Mouse (Mus musculus): Measurements from ENCODE around the gene Nr5a2.

Gene Nr5a2

DNA sequence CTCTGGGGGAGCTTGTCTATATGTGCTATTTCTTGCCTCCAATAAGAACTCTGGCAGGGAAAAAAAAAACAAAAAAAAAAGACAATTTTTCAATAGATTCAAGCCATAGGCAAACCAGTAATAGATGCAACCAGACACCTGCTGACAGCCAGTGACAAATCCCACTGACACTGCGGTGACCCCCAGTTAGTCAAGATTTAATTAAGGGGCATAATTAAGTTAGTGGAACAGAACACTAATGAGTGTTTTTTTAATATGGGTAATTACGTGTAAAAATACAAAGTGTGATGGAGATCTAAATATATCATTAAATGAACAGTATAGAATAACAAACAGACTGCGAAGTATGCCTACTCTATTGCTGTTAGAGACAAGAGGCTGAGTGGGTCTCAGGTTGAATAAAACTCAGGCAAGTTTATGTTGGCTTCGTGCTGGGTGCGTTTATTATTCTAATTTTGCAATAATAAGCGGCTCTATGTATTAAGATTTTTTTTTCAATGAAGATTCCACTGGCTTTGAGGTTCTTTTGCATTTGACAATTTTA, 50.7 kb downstream of the Nr5a2 start:
- DNase-seq = no peak

DNA sequence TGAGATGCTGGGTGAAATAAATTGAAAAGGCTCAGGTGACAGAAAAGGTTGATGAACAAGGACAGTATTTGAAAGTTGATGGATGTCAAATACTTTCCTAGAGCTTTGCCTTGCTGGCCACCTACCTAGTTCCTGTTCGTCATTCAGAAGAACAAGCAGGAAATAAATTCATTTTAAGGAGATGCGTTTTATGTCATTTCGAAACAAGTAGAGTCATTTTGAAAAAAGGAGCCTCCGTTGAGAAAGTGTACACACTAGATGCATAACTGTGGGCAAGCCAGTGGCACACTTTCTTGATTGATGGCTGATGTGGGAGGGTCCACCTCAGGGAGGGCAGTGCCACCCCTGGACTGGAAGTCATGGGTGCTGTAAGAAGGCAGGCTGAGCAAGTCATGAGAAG, 62.1 kb downstream of the Nr5a2 start:
- no peak for DNase-seq

DNA sequence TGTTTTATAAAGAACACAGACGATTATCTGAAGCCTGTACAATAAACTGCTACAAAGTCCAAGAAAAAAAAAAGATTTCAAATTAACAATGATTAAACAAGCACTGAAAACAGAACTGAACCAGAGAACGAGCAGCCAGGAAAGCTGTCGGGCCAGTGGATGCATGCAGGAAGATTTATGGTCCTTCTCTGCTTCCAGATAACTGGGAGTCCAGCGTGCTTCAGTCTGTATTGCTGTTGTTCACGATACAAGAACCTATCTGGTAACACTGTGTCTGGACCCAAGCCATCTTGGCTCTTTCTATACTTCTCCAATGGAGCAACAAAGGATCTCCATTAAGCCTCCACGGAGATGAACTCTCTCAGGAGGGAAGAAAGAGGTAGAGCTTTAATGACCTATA, 63.9 kb downstream of the Nr5a2 start:
- peak; percentile 13 for DNase-seq

DNA sequence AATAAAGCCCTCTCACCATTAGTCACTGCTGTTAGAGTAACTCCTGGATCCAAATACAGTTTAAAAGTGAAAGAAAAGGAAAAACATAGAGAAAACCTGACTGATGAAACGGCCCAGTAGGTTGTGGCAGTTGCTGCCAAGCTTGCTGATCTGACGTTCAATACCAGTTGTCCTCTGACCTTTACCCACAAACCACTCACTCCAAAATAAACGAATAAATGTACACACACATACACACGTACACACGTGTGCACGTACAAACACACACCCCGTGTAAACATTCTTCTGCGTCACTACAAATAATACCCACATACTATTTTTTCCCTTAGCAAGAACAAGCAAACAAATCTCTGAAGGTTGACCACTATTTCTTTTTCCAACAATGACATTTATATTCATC, 64.4 kb downstream of the Nr5a2 start:
- DNase-seq = no peak

DNA sequence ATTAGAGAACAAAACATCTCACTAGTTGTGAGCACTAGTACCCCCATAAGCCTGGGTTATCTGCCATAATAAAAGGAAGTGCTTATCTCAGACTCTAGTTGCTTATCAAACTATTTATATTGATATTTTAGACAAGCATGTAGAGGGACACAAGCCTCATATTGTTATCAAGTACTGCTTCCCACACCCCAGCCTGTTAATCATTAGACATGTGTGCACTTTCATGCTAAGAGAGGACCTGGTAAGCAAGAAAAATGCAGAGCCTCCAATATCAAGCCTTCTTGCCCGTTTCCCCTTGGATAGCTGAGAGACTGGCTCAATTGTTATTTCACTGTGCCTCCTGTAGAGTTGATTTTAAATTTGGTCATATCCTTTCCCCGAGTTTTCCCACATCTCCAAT, 65.5 kb downstream of the Nr5a2 start:
- DNase-seq = no peak

DNA sequence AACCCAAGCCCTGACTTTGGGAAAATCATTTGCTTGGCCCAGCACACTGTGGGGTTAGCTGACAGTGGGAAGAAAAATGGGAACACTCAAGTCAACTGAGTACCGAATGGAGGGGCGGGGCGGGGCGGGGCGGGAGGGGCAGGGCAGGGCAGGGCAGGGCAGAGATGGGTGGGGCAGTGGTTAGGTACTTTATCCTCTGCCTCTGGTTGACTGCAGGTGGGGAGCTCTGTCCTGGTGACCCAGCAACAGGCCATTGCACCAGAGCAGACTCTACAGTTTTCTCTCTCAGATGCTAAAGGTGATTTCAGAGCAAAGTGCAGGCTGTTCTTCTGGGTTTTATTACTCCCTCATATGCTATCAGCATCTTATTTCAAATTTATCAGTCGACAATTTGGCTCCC, 67.1 kb downstream of the Nr5a2 start:
- no peak for DNase-seq

DNA sequence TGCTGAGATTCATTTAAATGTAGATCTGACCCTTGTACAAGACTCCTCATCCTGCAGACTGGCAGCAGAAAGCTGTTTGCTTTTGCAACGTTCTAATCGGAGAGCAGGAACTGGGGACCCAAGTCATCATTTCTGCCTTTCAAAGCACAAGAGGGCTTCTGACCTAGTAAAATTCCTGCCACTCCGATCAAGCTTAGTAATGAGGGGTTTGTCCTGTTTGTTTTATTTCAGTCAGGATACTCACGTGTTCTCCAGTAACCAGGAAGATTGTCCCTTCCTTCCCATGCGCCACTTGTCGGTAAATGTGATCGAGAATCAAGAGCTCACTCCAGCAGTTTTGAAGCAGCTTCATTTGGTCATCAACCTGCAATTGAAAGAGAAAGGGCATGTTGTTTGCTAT, 69.8 kb downstream of the Nr5a2 start:
- DNase-seq = no peak

DNA sequence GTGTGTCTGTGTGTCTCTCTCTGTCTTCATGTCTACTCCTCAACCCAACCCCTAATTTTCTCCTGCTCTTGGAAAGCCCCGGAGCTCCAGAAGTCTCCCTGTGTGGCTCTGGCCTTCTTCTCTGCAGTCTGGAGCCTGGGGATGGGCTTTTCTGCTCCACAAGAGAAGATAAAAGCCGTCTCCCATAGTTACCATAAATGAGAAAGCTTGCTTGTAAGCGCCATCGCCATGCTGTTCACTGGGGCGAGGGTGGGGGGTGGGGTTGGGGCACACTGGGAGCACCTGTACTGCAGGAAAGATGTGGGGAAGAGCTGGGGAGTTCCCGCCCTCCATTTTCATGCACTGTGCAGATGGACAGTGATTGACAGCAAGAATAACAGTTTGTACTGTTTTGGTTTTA, 71.5 kb downstream of the Nr5a2 start:
- DNase-seq = no peak

DNA sequence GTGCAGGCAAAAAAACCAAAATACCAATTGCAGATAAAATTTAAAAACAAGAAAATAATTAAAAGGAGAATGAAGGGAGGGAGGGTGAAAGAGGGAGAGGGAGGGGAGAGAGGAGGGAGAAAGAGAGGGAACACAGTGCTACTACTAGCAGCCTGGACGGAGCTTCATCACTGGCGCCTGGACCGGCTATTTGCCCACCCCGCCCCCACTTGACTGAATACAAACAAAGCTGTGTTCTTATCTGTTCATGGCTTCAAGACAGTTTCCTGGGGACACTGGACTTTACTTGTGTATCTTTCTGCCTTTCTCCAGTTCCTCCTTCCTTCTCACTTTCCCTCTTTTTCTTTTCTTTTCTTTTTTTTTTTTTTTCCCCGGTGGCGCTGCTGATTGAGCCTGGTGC, 73.6 kb downstream of the Nr5a2 start:
- DNase-seq = no peak

DNA sequence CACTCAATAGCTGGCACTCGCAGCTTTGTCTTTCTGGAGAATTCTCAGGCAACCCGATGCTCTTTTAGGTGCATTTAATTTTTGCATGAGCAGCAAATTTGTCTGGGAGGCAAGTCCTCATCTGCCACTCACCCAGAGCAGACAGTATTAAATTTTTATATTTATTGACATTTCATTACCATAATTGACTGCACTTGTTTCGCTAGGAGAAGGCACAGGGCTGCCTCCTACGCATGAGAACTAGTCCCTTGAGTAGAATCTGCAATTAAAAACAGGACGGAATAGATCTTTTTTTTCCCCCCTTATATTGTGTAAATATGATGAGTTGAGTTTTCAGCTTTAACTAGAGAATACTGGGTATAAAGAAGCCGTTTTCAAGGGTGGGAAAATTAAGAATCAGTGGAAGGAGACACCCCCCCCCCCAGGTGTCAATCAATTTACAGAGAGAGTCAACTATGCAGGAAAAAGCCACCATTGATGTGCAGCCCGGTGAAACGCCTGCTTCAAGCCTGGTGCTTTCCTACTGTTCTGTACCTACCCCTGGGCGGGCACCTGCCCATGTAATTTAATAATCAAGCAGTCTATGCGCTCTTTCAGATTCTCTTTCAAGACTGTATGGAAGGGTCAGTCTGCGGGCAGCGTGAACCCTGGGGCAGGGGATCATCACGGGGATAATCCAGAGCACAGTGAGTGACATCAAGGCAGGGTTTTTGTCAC, 76.6 kb downstream of the Nr5a2 start:
- no peak for DNase-seq

DNA sequence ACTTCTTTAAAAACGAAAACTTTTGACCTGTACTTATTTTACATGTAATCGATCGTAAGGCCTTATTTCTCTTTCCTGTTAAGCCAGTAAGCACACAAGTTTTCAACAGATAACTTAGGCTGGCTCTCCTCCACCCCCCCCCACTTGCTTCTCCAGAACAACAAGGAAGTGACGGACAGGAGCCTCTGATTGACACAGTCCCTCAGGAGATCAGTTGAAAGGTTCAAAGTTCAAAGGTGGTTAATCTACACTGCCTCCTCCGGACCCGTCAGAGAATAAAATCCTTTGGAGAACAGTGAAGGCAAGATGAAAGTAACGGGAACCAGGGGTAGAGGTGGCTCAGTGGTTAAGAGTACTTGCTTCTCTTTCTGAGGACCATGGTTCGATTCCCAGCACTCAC, 80.0 kb downstream of the Nr5a2 start:
- no peak for DNase-seq

DNA sequence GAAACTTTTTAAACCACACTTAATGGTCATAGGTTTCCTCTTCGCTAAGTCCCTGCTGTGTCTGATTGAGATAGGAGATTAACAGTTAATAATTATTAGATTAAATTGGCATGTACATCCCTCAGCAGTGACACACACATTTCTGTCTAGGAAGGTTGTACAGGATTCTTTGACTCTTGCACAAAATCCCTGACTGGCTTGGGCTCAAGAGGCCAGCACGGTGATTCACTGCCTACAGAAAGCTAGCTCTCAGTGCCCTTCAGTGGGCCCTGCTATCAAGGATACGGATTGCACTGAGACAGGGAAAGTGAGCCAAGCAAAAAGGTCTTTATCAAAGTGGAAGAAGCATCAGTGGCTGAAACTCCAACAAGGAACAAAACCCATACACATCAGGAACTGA, 85.2 kb downstream of the Nr5a2 start:
- DNase-seq = no peak

DNA sequence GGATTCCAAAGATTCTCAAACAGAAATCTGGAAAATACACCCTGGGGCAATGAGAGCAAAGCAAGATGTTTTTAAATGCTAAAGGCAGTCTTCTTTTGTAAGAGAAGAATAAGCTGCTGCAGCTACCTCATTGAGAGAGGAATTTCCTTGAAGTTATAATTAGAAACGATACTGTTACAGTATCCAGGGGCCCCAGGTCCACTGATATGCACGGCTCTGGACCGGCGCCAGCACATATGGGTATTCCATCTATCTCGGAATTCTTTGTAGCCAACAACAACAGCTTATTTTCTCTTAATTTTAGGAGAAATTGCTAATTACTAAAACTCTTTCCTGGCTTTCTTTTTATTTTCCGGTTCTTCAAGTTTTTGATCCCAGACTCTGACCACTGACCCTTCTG, 91.3 kb downstream of the Nr5a2 start:
- DNase-seq = no peak

DNA sequence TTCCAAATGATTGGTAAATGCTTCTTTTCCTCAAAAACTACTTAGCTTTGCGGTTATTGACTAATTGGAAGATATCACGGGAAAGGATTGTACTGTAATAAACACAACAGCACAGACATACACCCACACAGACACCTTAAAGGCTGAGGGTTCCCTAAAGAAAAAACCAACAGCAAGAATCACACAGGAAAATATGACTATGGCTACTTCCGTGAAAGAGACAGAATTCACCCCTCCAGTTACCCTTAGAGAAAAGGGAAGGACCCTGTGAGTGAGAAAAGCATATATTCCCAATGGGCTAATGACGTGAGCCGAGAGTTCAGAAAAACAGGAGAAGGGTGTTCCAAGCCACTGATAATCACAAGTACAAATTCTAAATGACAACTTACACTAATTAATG, 92.0 kb downstream of the Nr5a2 start:
- no peak for DNase-seq

DNA sequence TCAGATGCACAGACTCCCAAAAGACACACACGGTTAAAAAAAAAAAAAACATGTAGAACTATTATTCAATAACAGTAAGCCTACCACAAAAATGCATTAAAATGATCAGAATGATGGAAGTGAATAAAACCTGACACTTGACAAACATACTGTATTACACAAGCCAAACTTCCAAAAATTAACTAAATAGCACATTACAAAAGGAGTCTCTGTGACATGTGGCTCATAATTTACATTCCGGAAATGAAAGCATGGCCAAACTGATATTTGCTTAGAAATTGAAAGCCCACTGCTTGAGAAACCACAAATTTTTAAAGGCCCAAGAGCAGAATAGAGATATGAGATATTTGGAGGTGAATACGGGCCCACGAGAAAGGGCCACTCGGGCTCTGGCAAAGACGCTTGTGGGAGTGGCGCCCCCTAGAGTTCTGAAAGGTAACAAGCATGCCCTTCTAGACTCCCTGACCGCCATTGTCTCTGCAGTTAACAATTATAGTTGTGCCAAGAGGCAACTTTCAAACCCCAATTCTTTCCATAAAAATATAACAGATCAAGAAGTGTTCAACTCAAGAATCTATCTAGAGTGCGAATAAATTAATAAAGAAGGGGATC, 93.7 kb downstream of the Nr5a2 start:
- DNase-seq = peak; percentile 9

DNA sequence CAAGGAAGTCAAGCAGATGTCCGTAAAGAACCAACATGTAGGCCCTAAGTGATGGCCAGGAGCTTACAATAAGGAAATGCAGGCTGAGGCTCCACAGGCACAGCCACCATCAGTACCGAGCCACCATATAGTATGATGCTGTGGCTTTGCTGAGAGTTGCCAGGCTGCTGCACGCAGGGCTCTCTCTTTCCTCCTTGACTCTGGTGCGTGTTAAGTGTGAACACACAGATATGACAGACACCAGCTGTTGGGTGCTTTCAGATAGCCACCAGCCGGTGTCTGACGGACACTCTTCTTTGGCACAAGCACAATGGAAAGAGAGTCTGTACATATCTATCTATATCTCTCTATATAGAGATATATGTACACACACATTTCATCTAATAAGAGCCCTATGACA, 97.0 kb downstream of the Nr5a2 start:
- no peak for DNase-seq

DNA sequence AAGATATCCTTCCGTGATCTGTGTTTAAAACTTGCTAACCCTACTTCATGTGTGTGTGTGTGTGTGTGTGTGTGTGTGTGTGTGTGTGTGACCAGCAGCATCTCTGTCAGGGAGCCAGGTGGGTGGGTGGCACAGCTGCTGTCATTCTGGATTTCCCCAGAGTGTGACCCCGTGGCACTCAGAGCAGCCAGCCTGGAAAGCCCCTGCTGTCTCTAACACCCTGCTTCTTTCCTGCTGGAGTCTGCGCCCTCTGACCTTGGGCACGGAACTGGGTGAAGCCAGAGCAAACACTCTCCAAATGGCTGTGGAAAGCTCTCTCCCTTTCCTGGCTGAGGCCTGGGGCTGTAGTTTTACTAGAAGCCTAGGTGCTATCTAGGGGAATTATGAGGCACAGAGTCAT, 100.8 kb downstream of the Nr5a2 start:
- no peak for DNase-seq

DNA sequence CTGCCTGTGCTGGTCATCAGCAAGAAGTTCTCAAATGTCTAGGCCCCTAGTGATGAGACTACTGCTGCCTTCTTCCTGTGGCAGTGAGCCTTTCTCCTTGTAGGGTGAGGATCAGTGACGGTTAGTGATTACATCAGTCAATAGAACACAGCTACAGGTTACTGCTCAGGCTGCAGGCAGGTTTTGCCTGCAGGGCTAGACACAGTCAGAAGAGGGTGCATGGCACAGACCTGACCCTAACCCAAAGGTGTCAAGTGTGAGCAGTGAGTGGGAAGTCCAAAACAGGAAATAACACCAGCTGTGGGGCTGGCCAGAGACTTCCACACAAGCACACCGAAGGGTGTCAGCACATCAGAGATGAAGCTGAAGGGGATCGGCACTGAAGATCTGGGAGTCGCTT, 101.5 kb downstream of the Nr5a2 start:
- no peak for DNase-seq

DNA sequence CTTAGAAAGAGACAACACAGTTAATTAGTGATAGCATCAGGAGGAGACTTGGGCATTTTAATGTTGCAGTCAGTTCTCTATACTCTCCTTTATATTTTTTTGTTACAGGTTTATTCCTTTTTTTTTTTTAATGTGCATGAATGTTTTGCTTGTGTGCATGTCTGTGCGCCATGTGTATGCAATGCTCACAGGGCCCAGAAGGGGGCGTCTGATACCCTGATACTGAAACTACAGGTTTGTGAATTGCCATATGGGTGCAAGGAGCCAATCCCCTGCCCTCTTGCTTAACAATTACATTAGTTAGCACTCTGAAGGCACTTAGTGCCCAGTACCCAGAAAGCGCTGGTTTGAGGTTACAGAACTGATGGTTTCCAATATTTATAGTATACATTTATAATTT, 104.1 kb downstream of the Nr5a2 start:
- no peak for DNase-seq

DNA sequence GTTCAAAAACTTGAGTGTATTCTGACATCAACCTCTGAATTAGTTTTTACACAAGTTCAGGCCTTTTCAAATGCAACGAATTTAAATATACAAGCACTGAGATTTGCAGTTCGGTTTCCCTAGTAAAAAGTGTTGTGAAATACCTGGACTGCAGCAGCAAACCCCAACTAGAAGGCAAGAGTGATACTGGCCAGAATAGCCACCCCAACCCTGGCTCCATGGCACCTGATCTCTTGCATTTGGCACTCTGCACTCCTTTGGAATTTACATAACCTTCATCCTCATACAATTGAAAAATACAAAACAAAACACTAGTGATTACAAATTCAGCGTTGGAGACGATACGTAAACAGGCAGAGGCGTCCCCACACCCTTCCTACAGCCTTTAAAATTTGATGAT, 111.5 kb downstream of the Nr5a2 start:
- DNase-seq = no peak

DNA sequence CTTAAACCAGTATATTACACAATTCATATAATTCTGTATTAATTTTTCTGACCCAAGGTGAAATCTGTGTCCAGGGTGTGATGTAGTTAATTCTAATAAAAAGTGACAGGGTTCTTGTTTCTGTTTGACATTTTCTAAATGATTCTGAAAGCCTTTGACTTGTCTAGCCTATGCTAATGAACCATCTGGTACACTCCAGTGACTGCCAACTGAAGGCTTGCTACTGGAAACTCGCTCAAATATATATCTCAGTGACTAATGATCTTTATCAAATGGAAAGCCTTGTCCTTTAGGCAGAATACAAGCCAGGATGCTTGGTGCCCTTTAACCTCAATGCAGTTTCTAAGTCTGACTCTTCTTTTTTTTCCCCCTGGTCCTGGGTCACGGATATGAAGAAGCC, 114.2 kb downstream of the Nr5a2 start:
- DNase-seq = no peak

DNA sequence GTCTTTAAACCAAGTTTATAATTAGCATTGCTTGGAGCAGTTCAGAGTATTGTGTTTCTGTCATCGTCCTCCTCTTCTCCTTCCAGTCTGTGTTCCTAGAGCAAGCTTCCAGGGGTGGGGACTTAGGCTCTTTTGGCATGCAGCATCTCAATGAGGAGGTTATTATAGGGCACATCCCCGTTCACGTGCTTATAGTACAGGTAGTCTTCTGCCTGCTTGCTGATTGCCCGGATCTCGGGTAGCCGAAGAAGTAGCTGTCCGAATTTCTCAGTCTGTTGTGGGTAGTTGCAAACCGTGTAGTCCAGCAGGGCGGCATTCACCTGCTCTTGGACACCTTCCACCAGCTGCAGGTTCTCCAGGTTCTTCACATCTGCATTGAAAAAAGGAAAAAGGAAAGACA, 114.9 kb downstream of the Nr5a2 start:
- no peak for DNase-seq

DNA sequence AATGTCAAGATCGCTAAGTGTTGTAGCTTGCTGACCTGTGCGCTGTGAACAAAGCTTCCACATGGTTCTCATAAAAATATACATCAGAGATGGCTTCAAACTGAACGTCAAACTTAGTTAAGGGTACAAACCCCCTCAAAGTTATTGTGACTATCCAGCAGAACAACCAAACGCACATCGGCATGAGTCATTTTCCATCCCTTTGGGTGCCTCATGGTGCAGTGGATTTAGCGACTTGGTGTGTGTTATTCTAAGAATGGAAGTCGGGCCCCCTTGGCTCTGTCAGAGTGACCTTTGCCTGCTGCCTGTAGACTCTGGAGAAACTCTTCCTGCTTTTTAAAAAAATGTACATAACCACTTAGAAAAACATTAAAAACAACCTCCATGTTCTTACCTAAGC, 119.7 kb downstream of the Nr5a2 start:
- no peak for DNase-seq

DNA sequence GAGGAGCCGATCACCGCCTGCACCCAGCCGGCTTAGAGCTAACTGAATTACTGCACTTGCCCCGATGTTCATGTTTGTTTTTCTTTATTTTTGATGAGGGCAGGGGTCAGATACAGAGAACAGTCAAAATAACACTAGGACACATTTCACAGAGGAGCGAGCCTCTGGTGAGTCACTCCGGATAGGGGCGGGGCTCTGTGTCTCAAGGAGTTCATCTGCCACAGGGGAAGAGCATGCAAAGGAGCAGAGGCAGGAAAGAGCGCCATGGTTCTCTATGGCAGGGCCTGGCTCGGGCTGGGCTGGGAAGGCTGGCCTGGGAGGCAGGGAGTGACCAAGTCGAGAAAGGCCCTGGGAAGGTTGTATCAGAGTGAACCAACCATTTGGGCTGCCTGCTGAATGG, 121.0 kb downstream of the Nr5a2 start:
- DNase-seq = peak; percentile 37

All from kidney, adult 18-20 months (tissue).